Mouse (Mus musculus) lung, adult 2 months (tissue): ENCODE measurements around the gene Selenof.

Source experiments
- CTCF ChIP-seq: fragments of 200-500 bp; IDR thresholded peaks from 2 replicates; pipeline ENCODE4 v1.5.1; 2011; ENCODE audit warnings: mild to moderate bottlenecking, low read length, control low read depth; ENCODE audit not compliant: insufficient read depth
- POLR2A ChIP-seq: fragments of 200-500 bp; IDR thresholded peaks from 2 replicates; pipeline ENCODE4 v1.6.1; 2011; ENCODE audit warnings: low read depth, mild to moderate bottlenecking, control low read depth, low read length, borderline replicate concordance; ENCODE audit errors: extremely low read depth

DNA sequence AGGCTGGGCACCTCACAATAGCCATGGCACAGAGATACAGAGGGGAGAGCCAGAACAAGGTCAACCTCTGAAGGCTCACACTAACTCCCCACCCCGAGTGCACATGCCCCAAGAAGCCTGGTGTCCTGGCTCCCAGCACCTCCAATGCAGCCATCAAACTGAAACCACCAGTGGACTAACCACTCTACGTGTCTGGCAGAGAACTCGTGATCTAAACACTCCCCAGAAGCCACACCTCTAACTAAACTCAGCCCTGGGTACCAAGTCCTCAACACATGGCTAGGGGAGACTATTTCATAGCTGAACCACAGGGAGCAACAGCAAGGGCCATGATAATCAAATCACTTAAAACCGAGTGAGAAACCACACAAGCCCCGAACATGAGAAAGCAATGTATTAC, 11.8 kb upstream of the Selenof start:
- no peak for TF ChIP-seq CTCF
- no peak for TF ChIP-seq POLR2A
